Mouse (Mus musculus) cerebellum, postnatal 10 days (tissue): ENCODE measurements around the gene Rad9a.

Source experiments
- DNase-seq, 2 experiments: peaks; one replicate each; pipeline ENCODE4 v3.0.0; 2021; ENCODE audit warnings: mixed read lengths in 2 of 2

Rad9a gene

GRCm38 (mm10) chr19:4192251-4192985 is 9.0 kb downstream of the Rad9a start:
- peak in 1 of 2 experiments; percentile 39 for DNase-seq

GRCm38 (mm10) chr19:4191528-4192250 is 9.8 kb downstream of the Rad9a start, which contains the start of gene Ppp1ca:
TSS of gene Ppp1ca (plus strand) at chr19:4192065.
- peak; percentile 99 for DNase-seq

DNA sequence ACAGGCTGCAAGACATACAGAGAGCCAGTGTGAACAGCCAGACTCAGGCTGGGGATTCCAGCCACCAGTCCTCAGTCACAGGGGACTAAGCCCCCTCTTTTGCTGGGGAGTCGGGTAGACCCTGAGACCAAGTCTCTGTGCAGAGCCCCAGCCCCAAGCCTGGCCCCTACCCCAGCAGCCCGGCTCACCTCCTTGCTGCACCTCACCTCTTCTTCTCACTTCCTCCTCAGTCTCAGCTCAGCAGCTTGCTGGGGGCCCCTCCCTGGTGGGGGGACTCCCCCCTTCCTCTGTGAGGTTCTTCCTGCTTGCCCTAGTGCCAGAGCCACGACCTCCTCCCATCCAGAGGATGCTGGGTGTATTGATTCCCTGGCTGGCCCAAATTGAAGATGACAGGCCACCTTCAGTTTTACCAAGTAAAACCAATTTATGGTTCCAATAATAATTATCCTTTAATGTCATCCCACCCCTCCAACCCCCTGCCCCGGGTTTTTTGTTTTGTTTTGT is 10.6 kb downstream of the Rad9a start, which contains the start of gene Tbc1d10c:
Tbc1d10c (minus strand) TSS at position 454 of the 504 bp plus-strand sequence.
- DNase-seq, result no peak

GRCm38 (mm10) chr19:4189051-4189620 is 12.3 kb downstream of the Rad9a start:
- DNase-seq, result no peak

DNA sequence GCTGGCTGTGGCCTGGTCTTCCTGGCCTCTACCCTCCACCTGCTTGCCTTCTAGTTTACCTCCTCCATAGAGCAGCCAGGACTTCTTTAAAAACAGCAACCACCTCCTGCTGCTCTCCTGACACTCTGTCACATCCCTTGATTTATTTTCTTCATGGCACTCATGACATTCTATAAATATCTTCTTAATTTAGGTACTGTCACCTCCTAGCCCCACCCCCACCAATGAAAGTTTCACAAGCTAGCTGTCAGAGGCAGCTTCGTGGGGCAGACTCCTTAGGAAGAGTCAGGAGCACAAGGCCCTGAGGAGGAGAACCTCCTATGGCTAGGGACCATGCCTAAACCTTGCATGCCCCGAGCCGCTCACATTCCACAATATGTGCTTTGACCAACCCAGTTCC is 14.2 kb downstream of the Rad9a start:
- no peak for DNase-seq

DNA sequence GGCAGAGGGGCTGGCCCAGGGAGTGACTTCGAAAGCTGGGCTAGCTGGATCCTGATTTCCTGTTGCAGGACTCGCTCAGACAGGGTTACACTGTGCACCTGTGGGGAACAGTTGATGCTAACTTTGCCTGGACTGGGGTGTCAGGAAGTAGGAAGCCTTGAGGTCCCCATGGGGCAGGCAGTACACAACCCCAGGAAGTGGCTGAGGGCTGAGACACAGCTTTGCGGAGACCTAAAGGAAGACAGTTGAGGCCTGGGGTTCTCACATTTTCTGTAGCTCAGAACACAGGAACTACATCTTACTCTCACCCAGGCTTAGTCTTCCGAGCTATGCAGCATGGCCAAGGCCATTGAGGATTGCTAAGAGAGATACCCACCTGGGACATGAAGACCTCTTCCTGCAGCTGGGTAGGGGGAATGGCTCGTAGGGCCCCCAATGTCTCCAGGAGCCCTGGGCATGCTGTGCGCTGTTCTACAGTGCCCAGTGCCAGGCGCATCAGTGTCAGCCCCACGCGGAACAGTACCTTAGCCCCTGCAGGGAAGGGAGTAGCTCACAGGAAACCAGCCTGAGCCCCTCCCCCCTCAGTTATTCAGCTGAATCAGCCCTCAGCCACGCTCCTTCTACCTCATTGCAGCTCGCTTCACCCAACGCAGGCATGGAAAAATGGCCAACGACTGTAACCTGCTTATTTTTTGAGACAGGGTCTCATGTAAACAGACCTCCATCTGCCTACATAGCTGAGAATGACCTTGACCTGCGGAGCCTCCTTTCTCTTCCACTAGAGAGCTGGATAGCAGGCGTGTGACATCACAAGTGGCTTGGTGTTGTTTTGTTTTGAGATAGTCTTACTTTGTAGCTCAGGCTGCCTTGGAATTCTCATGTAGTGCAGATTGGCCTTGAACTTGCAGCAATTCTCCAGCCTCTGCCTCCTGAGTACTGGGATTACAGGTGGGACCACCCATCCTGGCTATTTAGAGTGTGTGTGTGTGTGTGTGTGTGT is 16.2 kb downstream of the Rad9a start:
- no peak for DNase-seq

- no peak for DNase-seq
Measured at GRCm38 (mm10) chr19:4183689-4184088, 17.8 kb downstream of the Rad9a start.

- DNase-seq, result peak; percentile 41 to 58
Measured at GRCm38 (mm10) chr19:4181892-4182291, 19.6 kb downstream of the Rad9a start.

- no peak for DNase-seq
Measured at GRCm38 (mm10) chr19:4180411-4180810, 21.1 kb downstream of the Rad9a start.

- peak in 1 of 2 experiments; percentile 43 for DNase-seq
Measured at GRCm38 (mm10) chr19:4175368-4175947, 26.0 kb downstream of the Rad9a start, which contains the start of gene Carns1. TSS of gene Carns1 (minus strand) at chr19:4175479.

- peak in 1 of 2 experiments; percentile 13 for DNase-seq
Measured at GRCm38 (mm10) chr19:4172925-4173324, 28.5 kb downstream of the Rad9a start.

DNA sequence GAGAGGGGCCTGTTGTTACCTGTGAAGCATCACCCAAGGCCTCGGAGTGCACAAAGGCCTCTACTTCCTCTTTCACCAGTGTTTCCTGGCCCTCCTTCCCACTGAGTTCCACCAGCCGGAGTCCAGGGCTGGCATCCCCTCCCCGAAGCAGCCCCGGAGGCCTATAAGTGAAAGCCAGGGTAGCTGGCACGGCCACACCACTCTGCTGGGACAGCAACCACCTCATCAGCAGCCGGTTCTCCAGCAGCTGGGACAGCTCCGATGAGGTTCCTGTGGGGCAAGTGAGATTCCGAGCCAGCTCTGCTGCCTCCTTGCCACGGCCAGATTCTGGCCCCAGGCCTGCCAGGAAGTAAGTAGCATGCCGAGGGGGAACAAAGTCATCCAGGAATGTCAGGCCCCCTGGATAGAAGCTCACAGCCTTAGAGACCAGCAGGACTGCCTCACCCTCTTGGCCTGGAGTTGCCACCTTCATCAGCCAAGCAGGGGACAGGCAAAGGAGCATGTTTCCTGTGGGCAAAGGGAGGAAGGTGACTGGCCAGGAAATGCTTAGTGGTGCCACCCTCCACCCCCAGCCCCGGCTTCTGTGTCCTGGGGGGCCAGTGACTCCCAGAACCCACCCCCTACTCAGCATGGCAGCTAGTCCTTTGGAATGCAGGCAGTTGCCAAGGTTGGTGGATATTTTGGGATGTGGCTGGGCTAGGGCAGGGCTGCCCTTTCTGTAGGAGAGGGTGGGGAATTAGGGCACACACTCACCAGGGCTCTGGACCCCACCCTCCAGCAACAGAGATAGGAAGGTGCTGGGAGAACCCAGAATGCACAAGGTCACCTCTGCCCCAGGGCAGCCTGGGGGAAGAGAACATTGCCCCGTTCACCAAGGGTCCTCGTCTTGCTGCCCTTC is 29.8 kb downstream of the Rad9a start:
- DNase-seq, result peak; percentile 39 to 51

GRCm38 (mm10) chr19:4170723-4171392 is 30.6 kb downstream of the Rad9a start:
- DNase-seq, result peak; percentile 10 to 19

GRCm38 (mm10) chr19:4169810-4170209 is 31.7 kb downstream of the Rad9a start:
- DNase-seq, result peak in 1 of 2 experiments; percentile 81

DNA sequence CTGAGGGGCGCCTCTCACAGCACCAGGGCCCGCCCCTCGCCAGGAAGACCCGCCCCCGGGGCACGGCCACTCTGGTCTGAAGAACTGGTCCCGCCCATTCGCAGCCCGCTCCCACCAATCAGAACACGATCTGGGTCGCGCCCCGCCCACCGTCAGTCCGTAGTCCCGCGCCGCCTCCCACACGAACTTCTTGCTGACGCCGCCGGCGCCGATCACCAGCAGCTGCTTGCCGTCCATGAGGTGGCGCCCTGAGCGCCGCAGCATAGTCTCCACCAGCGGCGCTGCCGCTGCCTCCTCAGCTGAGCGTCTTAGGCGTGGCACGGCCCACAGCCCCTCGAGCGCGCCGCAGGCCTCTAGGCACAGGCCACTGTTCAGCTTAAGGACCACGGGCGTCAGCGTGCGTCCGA is 32.1 kb downstream of the Rad9a start:
- DNase-seq, result peak; percentile 100

DNA sequence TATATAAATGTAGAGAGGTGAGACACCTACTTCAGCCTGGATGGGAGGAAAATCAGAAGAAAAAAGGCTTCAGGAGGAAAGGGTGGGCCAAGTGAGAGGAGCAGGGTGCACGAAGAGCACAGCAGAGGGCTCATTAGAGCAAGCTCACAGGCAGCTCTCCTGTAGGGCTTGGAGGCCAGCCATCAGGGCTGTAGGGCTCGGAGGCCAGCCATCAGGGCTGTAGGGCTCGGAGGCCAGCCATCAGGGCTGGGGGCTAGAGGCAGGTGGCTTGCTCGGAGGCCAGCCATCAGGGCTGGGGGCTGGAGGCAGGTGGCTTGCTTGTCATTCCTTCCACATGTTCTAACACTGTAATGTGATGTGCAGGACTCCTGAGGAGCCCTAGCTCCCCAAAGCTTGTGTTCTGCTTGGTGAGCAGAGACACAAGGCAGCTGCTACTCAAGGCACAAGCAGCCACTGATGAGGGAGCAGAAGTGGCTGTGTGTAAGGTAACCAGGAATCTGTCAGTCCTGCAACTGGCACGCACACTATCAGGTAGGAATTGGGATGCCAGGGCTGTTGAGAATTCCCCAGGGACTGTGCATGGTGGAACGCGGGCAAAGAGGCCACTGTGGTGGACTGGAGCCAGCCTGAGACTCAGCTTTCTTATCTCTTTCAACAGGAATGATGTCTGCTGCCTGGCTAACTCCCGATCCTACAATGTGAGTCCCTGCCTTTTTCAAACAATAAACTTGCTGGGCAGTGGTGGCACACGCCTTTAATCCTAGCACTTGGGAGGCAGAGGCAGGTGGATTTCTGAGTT is 34.6 kb downstream of the Rad9a start:
- DNase-seq, result peak; percentile 45 to 59

GRCm38 (mm10) chr19:4164721-4165120 is 36.7 kb downstream of the Rad9a start:
- peak in 1 of 2 experiments; percentile 34 for DNase-seq

GRCm38 (mm10) chr19:4164100-4164499 is 37.4 kb downstream of the Rad9a start:
- DNase-seq, result no peak

- no peak for DNase-seq
Measured at GRCm38 (mm10) chr19:4163543-4163887, 37.9 kb downstream of the Rad9a start.
